Mouse (Mus musculus) stomach, postnatal 0 days (tissue): Measurements from ENCODE around the gene Kpna3. TPM values are rescaled to one million over a fixed set of nuclear protein-coding genes. Genes with fewer than 3 reads are reported as not detected.
A peak's percentile ranks its signal among the peaks of the same experiment; 100 is the strongest.

ENCODE experiments used
- ATAC-seq: fragments of 200-750 bp; cut with Nextera tagmentation; 2 replicates; pipeline ENCODE4 v1.8.0; 2017; ENCODE audit not compliant: low FRiP score, low TSS enrichment
- DNase-seq: peaks from one replicate; pipeline ENCODE4 v3.0.0-alpha.2; 2016; ENCODE audit warnings: low spot score
- H3K27ac ChIP-seq: fragments of 300-500 bp; sonication (generic); replicated peaks from 2 replicates; pipeline ENCODE4 v1.5.1; 2014; ENCODE audit warnings: mild to moderate bottlenecking, control low read depth
- H3K27me3 ChIP-seq: fragments of 300-500 bp; sonication (generic); 2 replicates; pipeline ENCODE4 v1.6.1; 2014; ENCODE audit warnings: low read length; ENCODE audit not compliant: control insufficient read depth, insufficient read depth
- H3K36me3 ChIP-seq: fragments of 300-500 bp; sonication (generic); 2 replicates; pipeline ENCODE4 v1.6.1; 2014; ENCODE audit warnings: low read length, mixed read lengths; ENCODE audit not compliant: control insufficient read depth, insufficient read depth
- H3K4me1 ChIP-seq: fragments of 300-500 bp; sonication (generic); replicated peaks from 2 replicates; pipeline ENCODE4 v1.6.1; 2014; ENCODE audit warnings: antibody characterized with exemption; ENCODE audit not compliant: control insufficient read depth, insufficient read depth
- H3K4me2 ChIP-seq: fragments of 300-500 bp; sonication (generic); replicated peaks from 2 replicates; pipeline ENCODE4 v1.6.1; 2014; ENCODE audit warnings: low read depth, mild to moderate bottlenecking, control low read depth, moderate library complexity
- H3K4me3 ChIP-seq: fragments of 300-500 bp; sonication (generic); 2 replicates; pipeline ENCODE4 v1.5.1; 2014; ENCODE audit warnings: low read depth, low read length, control low read depth
- H3K9ac ChIP-seq: fragments of 300-500 bp; sonication (generic); 2 replicates; pipeline ENCODE4 v1.6.1; 2014; ENCODE audit warnings: mild to moderate bottlenecking, low read length, control low read depth, mixed read lengths
- H3K9me3 ChIP-seq: fragments of 300-500 bp; sonication (generic); 2 replicates; pipeline ENCODE4 v1.6.1; 2016; ENCODE audit warnings: low read length; ENCODE audit not compliant: control insufficient read depth
- CTCF ChIP-seq: IDR thresholded peaks from 2 replicates; pipeline ENCODE4 v1.5.1; 2016; ENCODE audit warnings: antibody characterized with exemption, low read depth, mild to moderate bottlenecking, moderate library complexity
- EP300 ChIP-seq: optimal IDR thresholded peaks from 2 replicates; pipeline ENCODE3; 2016; ENCODE audit warnings: antibody characterized with exemption
- WGBS: fragments of 180-500 bp; shearing (Covaris S2); extraction: QIAGEN DNeasy Blood & Tissue Kit; methylation state at CpG from one replicate; pipeline ENCODE4 v1.1.7; 2014; 5-methylcytosine and 5-hydroxymethylcytosine counted together
- polyA plus RNA-seq: library from polyadenylated mRNA; unstranded; fragments of >200 nt; fragmentation: Nextera tagmentation; extraction: Ambion mirVana; gene quantifications from 2 replicates; pipeline ENCODE4 v1.2.1, GENCODE M21; 2015

The Kpna3 gene
- polyA plus RNA-seq, 1 experiment from 2014 or later = 21.2 TPM

- WGBS = 48% methylated on average over 10 of the region's 10 CpGs
- DNase-seq (no peak), ATAC-seq (peak; percentile 79)
- Histone ChIP-seq H3K4me1 (no peaks in the 10 kb centered on the region), H3K4me2 (no peak overlapping the region), H3K9ac (no peak overlapping the region), H3K27ac (peak overlapping the region; percentile 75), H3K36me3 (no peaks in the 10 kb centered on the region), H3K27me3 (no peaks in the 10 kb centered on the region), H3K4me3 (no peak overlapping the region), H3K9me3 (no peaks in the 10 kb centered on the region)
- TF ChIP-seq CTCF = no peak
- TF ChIP-seq EP300 = peak; percentile 51
Observed at GRCm38 (mm10) chr14:61354251-61355235, 85.1 kb downstream of the Kpna3 start.

- Histone ChIP-seq H3K4me3 (no peak overlapping the region), H3K27ac (no peak overlapping the region), H3K4me1 (no peaks in the 10 kb centered on the region), H3K9ac (no peak overlapping the region), H3K27me3 (no peaks in the 10 kb centered on the region), H3K36me3 (no peaks in the 10 kb centered on the region), H3K9me3 (no peaks in the 10 kb centered on the region), H3K4me2 (no peak overlapping the region)
- no peak for TF ChIP-seq EP300
- no peak for TF ChIP-seq CTCF
- no peak for DNase-seq
- ATAC-seq = no peak
- 62% methylated on average over 6 of the region's 6 CpGs for WGBS
Observed at GRCm38 (mm10) chr14:61350808-61351207, 88.9 kb downstream of the Kpna3 start.

GRCm38 (mm10) chr14:61349876-61350275 is 89.8 kb downstream of the Kpna3 start:
- Histone ChIP-seq H3K36me3 (no peaks in the 10 kb centered on the region), H3K4me1 (no peaks in the 10 kb centered on the region), H3K9me3 (no peaks in the 10 kb centered on the region), H3K27ac (no peak overlapping the region), H3K27me3 (no peaks in the 10 kb centered on the region), H3K4me3 (no peak overlapping the region), H3K4me2 (no peak overlapping the region), H3K9ac (no peak overlapping the region)
- TF ChIP-seq EP300 (no peak), CTCF (no peak)
- DNase-seq (no peak), ATAC-seq (no peak)
- WGBS = 81% methylated on average over 4 of the region's 4 CpGs

DNA sequence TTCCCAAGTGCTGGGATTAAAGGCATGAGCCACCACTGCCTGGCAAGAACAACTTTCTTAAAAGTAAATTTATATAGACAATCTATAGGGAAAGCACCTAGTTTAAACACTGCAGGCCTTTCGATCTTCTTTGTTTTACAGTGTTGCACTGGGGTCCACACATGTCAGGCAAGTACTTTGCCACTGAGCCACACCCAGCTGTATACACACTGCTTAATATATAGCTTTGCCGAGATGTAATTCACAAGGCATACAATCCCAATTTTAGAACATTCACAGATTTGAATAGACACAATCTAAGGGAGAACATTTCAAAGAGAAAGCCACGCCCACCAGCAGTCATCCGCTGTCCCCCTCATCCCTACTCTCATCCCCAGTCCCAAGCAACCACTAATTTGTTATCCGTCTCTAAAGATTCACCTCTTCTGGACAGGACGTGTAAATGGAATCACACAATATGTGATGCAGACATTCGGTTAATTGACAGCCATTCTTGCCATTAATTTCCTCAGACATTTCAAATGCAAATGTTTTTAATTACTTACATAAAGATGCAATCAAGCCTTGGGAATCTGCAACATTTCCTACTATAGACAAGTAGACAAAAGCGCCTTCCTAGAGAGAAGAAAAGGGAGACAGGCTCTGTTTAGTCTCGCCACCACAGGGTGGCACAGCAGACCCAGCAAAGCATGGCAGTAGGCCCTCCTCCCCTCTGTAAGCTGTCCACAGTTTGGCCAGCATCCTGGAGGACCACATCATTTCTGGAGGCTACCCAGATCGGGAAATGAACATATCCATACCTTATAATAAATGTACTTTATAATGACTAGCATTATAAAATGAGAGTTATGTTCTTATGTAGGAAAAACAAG is 92.6 kb downstream of the Kpna3 start:
- no peaks in the 10 kb centered on the region for H3K36me3 ChIP-seq
- no peak overlapping the region for H3K4me2 ChIP-seq
- H3K4me3 ChIP-seq = no peak overlapping the region
- no peak for DNase-seq
- ATAC-seq = no peak
- no peaks in the 10 kb centered on the region for H3K4me1 ChIP-seq
- H3K9ac ChIP-seq = no peak overlapping the region
- TF ChIP-seq CTCF = peak; percentile 70
- TF ChIP-seq EP300 = no peak
- no peaks in the 10 kb centered on the region for H3K27me3 ChIP-seq
- H3K27ac ChIP-seq = no peak overlapping the region
- no peaks in the 10 kb centered on the region for H3K9me3 ChIP-seq
- 72% methylated on average over 10 of the region's 10 CpGs for WGBS

- H3K4me1 ChIP-seq = no peaks in the 10 kb centered on the region
- no peak overlapping the region for H3K4me3 ChIP-seq
- TF ChIP-seq EP300 = no peak
- TF ChIP-seq CTCF = no peak
- H3K27me3 ChIP-seq = no peaks in the 10 kb centered on the region
- no peaks in the 10 kb centered on the region for H3K36me3 ChIP-seq
- no peaks in the 10 kb centered on the region for H3K9me3 ChIP-seq
- ATAC-seq (peak; percentile 92), DNase-seq (peak; percentile 75)
- H3K27ac ChIP-seq = no peak overlapping the region
- H3K4me2 ChIP-seq = no peak overlapping the region
- 53% methylated on average over 5 of the region's 5 CpGs for WGBS
- no peak overlapping the region for H3K9ac ChIP-seq
Observed at GRCm38 (mm10) chr14:61344590-61344989, 95.1 kb downstream of the Kpna3 start.
